Mouse (Mus musculus) limb, embryonic 13.5 days (tissue): ENCODE measurements around the gene Gm38655. TPM values are rescaled to one million over a fixed set of nuclear protein-coding genes. Genes with fewer than 3 reads are reported as not detected.

Source experiments
- polyA plus RNA-seq: library from polyadenylated mRNA; unstranded; fragments of >200 nt; fragmentation: Nextera tagmentation; extraction: Ambion mirVana; gene quantifications from 2 replicates; pipeline ENCODE4 v1.2.1, GENCODE M21; 2015

The Gm38655 gene
- polyA plus RNA-seq, 1 experiment from 2014 or later, result not detected

Other genes starting within 250 kb of the Gm38655 start
- 42.7 and 45.2 TPM in 2 replicates for gene Mapk8ip3, start 238.5 kb downstream of the Gm38655 start, polyA plus RNA-seq
- gene Jpt2, start 214.8 kb downstream of the Gm38655 start, polyA plus RNA-seq, result 224 and 236 TPM in 2 replicates
- gene Cramp1l, start 159.7 kb downstream of the Gm38655 start, polyA plus RNA-seq, result 7.4 and 8.4 TPM in 2 replicates
- gene Ift140, start 159.4 kb downstream of the Gm38655 start, polyA plus RNA-seq, result 18.7 and 22.5 TPM in 2 replicates
- 14.1 and 15.4 TPM in 2 replicates for gene Tmem204, start 91.9 kb downstream of the Gm38655 start, polyA plus RNA-seq
- gene Telo2, start 59.5 kb downstream of the Gm38655 start, polyA plus RNA-seq, result 47.6 and 54.3 TPM in 2 replicates
- gene Ptx4, start 54.7 kb downstream of the Gm38655 start, polyA plus RNA-seq, result 1.3 and 1.7 TPM in 2 replicates
- 26.5 and 27.2 TPM in 2 replicates for gene Clcn7, start 42.1 kb downstream of the Gm38655 start, polyA plus RNA-seq
- not detected in 2 replicates for gene Ccdc154, start 13.0 kb downstream of the Gm38655 start, polyA plus RNA-seq
- 34.2 and 34.5 TPM in 2 replicates for gene BC003965, start 9.1 kb upstream of the Gm38655 start, polyA plus RNA-seq
- 9.7 and 11.4 TPM in 2 replicates for gene Unkl, start 12.9 kb upstream of the Gm38655 start, polyA plus RNA-seq
- 34.9 and 35.5 TPM in 2 replicates for gene Gnptg, start 64.7 kb upstream of the Gm38655 start, polyA plus RNA-seq
- 57.0 and 59.4 TPM in 2 replicates for gene Tsr3, start 64.7 kb upstream of the Gm38655 start, polyA plus RNA-seq
- 1.1 and 1.7 TPM in 2 replicates for gene Baiap3, start 80.9 kb upstream of the Gm38655 start, polyA plus RNA-seq
- gene Ube2i, start 99.2 kb upstream of the Gm38655 start, polyA plus RNA-seq, result 679 and 685 TPM in 2 replicates
- 0.70 and 0.78 TPM in 2 replicates for gene Prss34, start 122.9 kb upstream of the Gm38655 start, polyA plus RNA-seq
- not detected in 2 replicates for gene Prss28, start 133.2 kb upstream of the Gm38655 start, polyA plus RNA-seq
- gene Prss29, start 143.2 kb upstream of the Gm38655 start, polyA plus RNA-seq, result not detected in 2 replicates
- gene Tpsab1, start 170.1 kb upstream of the Gm38655 start, polyA plus RNA-seq, result 0.08 and 0.09 TPM in 2 replicates
- 1.1 and 2.1 TPM in 2 replicates for gene Tpsb2, start 190.8 kb upstream of the Gm38655 start, polyA plus RNA-seq
- 1.8 and 3.3 TPM in 2 replicates for gene Tpsg1, start 193.8 kb upstream of the Gm38655 start, polyA plus RNA-seq